12 mouse cellular contexts compared by ENCODE assay signal in the genomic region with DNA sequence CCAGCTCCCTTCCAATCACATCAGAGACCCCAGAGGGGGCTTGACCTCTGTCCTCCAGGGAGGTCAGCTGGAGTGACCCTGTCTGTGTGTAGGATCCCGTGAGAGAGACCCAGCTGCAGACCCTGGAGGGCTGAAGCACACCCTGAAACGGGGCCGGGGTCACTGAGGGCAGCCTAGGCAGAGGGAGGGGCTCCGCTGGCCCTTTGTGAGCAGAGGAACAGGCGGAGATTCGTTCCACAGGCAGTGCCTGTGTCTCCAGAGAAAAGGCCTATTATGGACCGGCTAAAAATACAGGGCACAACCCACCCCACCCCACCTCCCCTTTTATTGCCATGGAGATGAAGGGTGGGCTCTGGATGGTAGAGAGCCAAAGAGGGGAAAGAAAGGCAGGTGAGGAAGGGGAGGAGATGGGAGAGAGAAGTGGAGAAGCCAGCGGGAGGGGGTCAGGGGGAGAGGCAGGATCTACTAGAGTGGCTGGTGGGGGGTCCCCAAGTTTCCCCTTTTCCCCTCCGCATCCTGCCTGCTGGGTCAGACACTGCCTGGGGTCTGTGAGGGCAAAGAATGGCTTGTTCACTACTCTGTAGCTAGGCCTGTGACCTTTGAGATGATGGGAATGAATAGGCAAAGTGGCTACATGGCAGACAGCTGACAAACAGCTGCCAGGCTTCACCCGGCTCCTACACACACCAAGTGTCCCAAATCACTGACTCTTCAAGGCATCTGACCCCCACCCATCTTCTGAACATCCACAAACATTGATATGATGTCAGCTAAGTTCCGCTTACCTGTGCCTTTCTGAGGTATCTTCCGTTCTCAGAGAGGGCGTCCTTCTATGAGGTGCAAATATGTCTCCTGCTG. TPM values are rescaled to one million over a fixed set of nuclear protein-coding genes. Genes with fewer than 3 reads are reported as not detected.
A peak's percentile ranks its signal among the peaks of the same experiment; 100 is the strongest.
DNase-seq lines count a peak whose midpoint lies in the region; ATAC-seq lines count a peak whose summit lies in the region.
"Had no signal": no experiment of that assay in that cellular context is flagged by ENCODE, and none has a peak within 500 bp of the region (broad histone marks: within the 10 kb centered on the region; RNA-seq: fewer than 3 reads in every experiment).

No protein-coding gene starts in this region.

- no peaks in the 10 kb centered on the region for H3K9me3 ChIP-seq in heart, embryonic 11.5 days (replicated peaks; ENCODE audit: control insufficient read depth, low read length)
- H3K9me3 ChIP-seq in hindbrain, embryonic 15.5 days = no peaks in the 10 kb centered on the region
- no peaks in the 10 kb centered on the region for H3K9me3 ChIP-seq in neural tube, embryonic 13.5 days
- H3K9me3 ChIP-seq: lung, embryonic 15.5 days had no signal

- WGBS in heart, embryonic 11.5 days (ENCODE audit: insufficient replicate concordance) = 51% methylated on average over 13 of the region's 13 CpGs
- WGBS in hindbrain, embryonic 15.5 days = 25% methylated on average over 13 of the region's 13 CpGs
- WGBS in neural tube, embryonic 13.5 days = 19% methylated on average over 13 of the region's 13 CpGs

- no peaks in the 10 kb centered on the region for H3K36me3 ChIP-seq in heart, embryonic 11.5 days (ENCODE audit: control insufficient read depth, insufficient read depth, low read length)
- no peaks in the 10 kb centered on the region for H3K36me3 ChIP-seq in hindbrain, embryonic 15.5 days
- H3K36me3 ChIP-seq in neural tube, embryonic 13.5 days = no peaks in the 10 kb centered on the region
- H3K36me3 ChIP-seq: lung, embryonic 15.5 days had no signal

- no peak overlapping the region for H3K4me2 ChIP-seq in heart, embryonic 11.5 days
- H3K4me2 ChIP-seq in hindbrain, embryonic 15.5 days = 0 out of 2 replicates have a peak overlapping the region, but pooled peaks have one; percentile 1
- H3K4me2 ChIP-seq in neural tube, embryonic 13.5 days = peak overlapping the region; percentile 25
- H3K4me2 ChIP-seq: lung, embryonic 15.5 days had no signal

- intact Hi-C loops in heart, postnatal 14 days (cut with DNase I) = no loop called here

- H3K4me3 ChIP-seq in heart, embryonic 11.5 days (ENCODE audit: low read depth, low read length) = no peak overlapping the region
- no peak overlapping the region for H3K4me3 ChIP-seq in hindbrain, embryonic 15.5 days
- H3K4me3 ChIP-seq in neural tube, embryonic 13.5 days = no peak overlapping the region
- H3K4me3 ChIP-seq: lung, embryonic 15.5 days had no signal

- peaks cover 18% of the 10 kb centered on the region for H3K4me1 ChIP-seq in heart, embryonic 11.5 days (ENCODE audit: control insufficient read depth, insufficient read depth, low read length)
- peaks cover 46% of the 10 kb centered on the region for H3K4me1 ChIP-seq in hindbrain, embryonic 15.5 days (replicated peaks)
- H3K4me1 ChIP-seq in neural tube, embryonic 13.5 days (replicated peaks) = peaks cover 78% of the 10 kb centered on the region

- H3K27me3 ChIP-seq in heart, embryonic 11.5 days (ENCODE audit: control insufficient read depth, insufficient read depth, low read length) = no peaks in the 10 kb centered on the region
- H3K27me3 ChIP-seq in hindbrain, embryonic 15.5 days = no peaks in the 10 kb centered on the region
- no peaks in the 10 kb centered on the region for H3K27me3 ChIP-seq in neural tube, embryonic 13.5 days
- H3K27me3 ChIP-seq: lung, embryonic 15.5 days had no signal

- DNase-seq in heart, postnatal 14 days = no peak
- DNase-seq in embryo, embryonic 9.5 days (ENCODE audit: extremely low spot score) = peak; percentile 97
- no peak for DNase-seq in layer of hippocampus, adult 9-10 months (ENCODE audit: low spot score)
- DNase-seq in adipocyte (ENCODE audit: low spot score) = no peak
- DNase-seq in MN1 (ENCODE audit: low spot score) = no peak
- DNase-seq: heart, postnatal 10 days had no signal

- no peak overlapping the region for H3K27ac ChIP-seq in heart, embryonic 11.5 days (ENCODE audit: low read depth, low read length)
- H3K27ac ChIP-seq in hindbrain, embryonic 15.5 days (replicated peaks) = peak overlapping the region; percentile 53; the same call in 1 of the 2 replicates
- peak overlapping the region; percentile 86 for H3K27ac ChIP-seq in neural tube, embryonic 13.5 days (replicated peaks)
- H3K27ac ChIP-seq: lung, embryonic 15.5 days had no signal

- ATAC-seq in heart, embryonic 11.5 days (replicated peaks; ENCODE audit: insufficient number of reproducible peaks, low FRiP score, low TSS enrichment) = no peak
- no peak for ATAC-seq in hindbrain, embryonic 15.5 days (ENCODE audit: low FRiP score, low read depth)
- ATAC-seq in neural tube, embryonic 13.5 days (ENCODE audit: low read depth) = peak; percentile 50; the same call in 1 of the 2 replicates
- ATAC-seq: activated CD4-positive, CD25-positive, alpha-beta regulatory T cell, adult 4 months had no signal

- H3K9ac ChIP-seq in heart, embryonic 11.5 days (ENCODE audit: low read depth, low read length) = peak overlapping the region; percentile 34; the same call in 1 of the 2 replicates
- no peak overlapping the region for H3K9ac ChIP-seq in hindbrain, embryonic 15.5 days
- H3K9ac ChIP-seq in neural tube, embryonic 13.5 days = peak overlapping the region; percentile 31; the same call in 1 of the 2 replicates
- H3K9ac ChIP-seq: lung, embryonic 15.5 days had no signal

RNA-seq across cellular contexts. Expression of a gene that starts 16.6 kb away (rescaled TPM):
- 52.5 and 60.2 TPM in 2 replicates for polyA plus RNA-seq in heart, embryonic 11.5 days (2014; fragmentation: Nextera tagmentation; extraction: Ambion mirVana)
- 10 to 100 TPM; 22.3 to 23.3 TPM for total RNA-seq in heart, postnatal 14 days (2021)
- polyA plus RNA-seq in hindbrain, embryonic 15.5 days (2015; fragmentation: Nextera tagmentation; extraction: Ambion mirVana) = 81.6 and 82.8 TPM in 2 replicates
- 79.2 and 92.0 TPM in 2 replicates for polyA plus RNA-seq in neural tube, embryonic 13.5 days (2015; fragmentation: Nextera tagmentation; extraction: Ambion mirVana)

RNA-seq across cellular contexts. Expression of a gene that starts 28.2 kb away (rescaled TPM):
- polyA plus RNA-seq in heart, embryonic 11.5 days (2014; fragmentation: Nextera tagmentation; extraction: Ambion mirVana) = 0.23 and 0.50 TPM in 2 replicates
- 1 to 10 TPM in 1 of 2 experiments, under 1 TPM in 1; 0.88 to 1.8 TPM for total RNA-seq in heart, postnatal 14 days (2021)
- 0.35 and 0.41 TPM in 2 replicates for polyA plus RNA-seq in hindbrain, embryonic 15.5 days (2015; fragmentation: Nextera tagmentation; extraction: Ambion mirVana)
- 0.21 TPM in 1 of 2 replicates, not detected in the other for polyA plus RNA-seq in neural tube, embryonic 13.5 days (2015; fragmentation: Nextera tagmentation; extraction: Ambion mirVana)
- total RNA-seq: layer of hippocampus, postnatal 10 days had no signal

RNA-seq across cellular contexts. Expression of a gene that starts 44.1 kb away (rescaled TPM):
- 63.9 and 68.0 TPM in 2 replicates for polyA plus RNA-seq in heart, embryonic 11.5 days (2014; fragmentation: Nextera tagmentation; extraction: Ambion mirVana)
- total RNA-seq in heart, postnatal 14 days (2021) = 10 to 100 TPM; 14.1 to 15.0 TPM
- polyA plus RNA-seq in hindbrain, embryonic 15.5 days (2015; fragmentation: Nextera tagmentation; extraction: Ambion mirVana) = 30.4 and 32.5 TPM in 2 replicates
- polyA plus RNA-seq in neural tube, embryonic 13.5 days (2015; fragmentation: Nextera tagmentation; extraction: Ambion mirVana) = 18.5 and 22.3 TPM in 2 replicates

RNA-seq across cellular contexts. Expression of a gene that starts 50.0 kb away (rescaled TPM):
- polyA plus RNA-seq in heart, embryonic 11.5 days (2014; fragmentation: Nextera tagmentation; extraction: Ambion mirVana) = 102 and 105 TPM in 2 replicates
- total RNA-seq in heart, postnatal 14 days (2021) = 10 to 100 TPM; 34.6 to 35.8 TPM
- polyA plus RNA-seq in hindbrain, embryonic 15.5 days (2015; fragmentation: Nextera tagmentation; extraction: Ambion mirVana) = 21.9 and 25.9 TPM in 2 replicates
- polyA plus RNA-seq in neural tube, embryonic 13.5 days (2015; fragmentation: Nextera tagmentation; extraction: Ambion mirVana) = 36.6 and 43.2 TPM in 2 replicates
- polyA plus RNA-seq: activated CD4-positive, CD25-positive, alpha-beta regulatory T cell, adult 4 months had no signal
